Mouse (Mus musculus): ENCODE measurements around the gene Il9r.
A peak's percentile ranks its signal among the peaks of the same experiment; 100 is the strongest.

Il9r gene

DNA sequence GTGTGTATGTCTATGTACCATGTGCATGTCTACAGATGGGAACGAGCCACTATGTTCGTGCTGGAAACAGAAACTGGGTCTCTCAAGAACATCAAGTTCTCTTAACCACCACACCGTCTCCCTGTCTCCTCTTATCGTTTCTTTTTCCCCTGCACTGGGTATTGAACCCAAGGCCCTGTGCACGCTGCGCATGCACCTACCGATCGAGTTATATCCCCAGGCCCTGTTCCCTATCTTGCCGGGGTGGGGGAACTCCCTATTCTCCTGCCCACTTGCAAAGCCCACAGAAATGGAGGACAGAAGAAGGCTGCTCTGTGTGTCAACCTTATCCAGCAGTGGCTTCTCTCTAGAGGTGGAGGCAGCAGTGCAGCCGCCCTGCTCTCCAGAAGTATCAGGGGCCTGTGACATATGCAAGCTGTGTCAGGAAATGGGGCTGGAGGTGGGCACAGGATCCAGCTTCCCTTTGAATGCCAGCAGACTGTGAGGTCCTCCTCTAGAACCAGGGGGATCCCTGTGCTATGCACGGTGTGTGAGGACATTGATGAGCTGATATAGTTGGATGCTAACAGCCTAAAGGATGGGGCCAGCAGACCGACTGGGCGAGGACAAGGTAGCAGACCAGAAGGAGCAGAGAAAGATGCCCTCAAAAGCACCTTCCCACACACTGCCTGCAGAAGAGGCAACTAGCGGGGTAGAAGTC, 1.7 kb downstream of the Il9r start:
- DNase-seq = no peak

DNA sequence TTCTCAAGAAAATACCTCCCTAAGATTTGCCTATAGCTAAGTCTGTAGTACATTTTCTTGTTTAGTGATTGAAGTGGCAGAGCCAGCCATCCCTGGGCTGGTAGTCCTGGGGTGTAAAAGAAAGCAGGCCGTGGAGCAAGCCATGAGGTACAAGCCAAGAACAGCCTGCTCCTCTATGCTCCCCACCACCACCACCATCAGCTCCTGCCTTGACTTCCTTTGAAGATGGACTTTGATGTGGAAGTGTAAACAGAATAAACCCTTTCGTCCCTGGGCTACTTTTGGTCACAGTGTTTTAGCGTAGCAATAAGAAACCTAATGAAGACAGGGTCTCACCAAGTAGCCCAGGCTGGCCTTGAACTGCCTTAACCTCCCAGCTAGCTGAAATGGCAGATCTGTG, 2.3 kb downstream of the Il9r start:
- DNase-seq = no peak

DNA sequence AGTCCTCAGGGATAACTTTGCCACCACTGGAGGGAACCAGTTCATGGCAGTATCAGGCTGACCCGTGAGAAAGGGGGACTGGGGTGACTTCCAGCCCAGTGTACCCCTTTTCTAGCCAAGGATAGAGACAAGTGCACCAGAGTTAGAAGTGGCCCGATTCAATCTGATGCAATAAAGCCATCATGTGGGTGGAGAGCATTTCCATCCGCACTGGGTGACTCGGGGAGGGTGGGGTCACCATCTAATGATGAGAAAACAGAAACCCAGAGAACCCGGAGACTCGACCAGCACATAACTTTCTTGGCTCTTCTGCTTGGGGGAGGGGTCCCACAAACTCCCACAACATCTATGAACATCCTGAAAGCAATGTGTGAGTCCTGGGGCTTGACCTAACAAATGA, 3.4 kb downstream of the Il9r start:
- no peak for DNase-seq

DNA sequence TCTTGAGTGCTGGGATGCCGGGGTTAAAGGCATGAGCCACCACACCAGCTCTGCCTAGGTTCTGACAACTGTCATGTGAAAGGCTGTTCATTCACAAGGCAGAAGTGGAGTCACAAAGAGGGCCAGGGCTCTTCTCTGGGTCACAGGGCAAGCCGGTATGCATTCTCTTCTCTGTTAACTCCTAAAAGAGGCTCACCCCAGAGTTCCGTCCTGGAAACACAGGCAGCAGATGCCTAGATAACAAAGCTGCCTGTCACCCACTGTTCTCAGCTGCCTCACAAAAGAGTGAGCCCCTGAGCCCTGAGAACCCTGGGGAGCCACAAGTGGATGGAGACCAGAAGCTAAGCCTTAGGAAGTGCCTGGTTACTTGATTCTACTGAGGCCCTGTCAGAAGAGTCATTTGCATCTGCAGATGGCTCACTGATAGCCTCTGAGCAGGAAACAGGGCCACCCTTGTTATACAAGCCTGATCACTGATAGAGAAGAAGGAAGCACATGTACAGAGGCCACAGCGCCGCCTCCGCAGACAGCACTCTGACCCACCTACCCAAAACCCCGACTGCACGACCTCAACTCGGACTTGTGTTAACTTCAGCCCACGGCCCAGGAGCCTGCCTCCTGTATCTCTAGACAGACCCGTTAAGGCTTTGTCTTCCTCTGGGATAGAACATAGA, 4.1 kb downstream of the Il9r start:
- DNase-seq = no peak

DNA sequence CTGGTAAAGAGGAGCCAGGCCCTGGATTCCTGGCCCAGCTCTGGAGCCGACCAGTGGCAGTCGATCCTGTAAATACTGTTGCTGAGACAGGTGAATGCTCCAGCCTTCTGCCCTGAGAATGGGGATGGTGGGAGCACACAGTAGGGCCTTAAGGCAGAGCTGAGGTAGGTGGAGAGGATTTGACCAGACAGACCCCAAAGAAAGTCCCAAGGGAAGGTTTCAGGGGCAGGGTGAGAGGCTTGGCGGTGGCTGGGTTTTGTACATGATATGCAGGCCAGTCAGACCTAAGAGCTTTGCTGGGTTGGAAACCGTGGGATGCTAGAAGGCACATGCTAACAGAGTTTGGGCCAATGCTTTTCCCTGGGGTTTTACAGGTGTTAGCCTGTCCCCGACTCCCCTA, 5.5 kb downstream of the Il9r start:
- DNase-seq = no peak

DNA sequence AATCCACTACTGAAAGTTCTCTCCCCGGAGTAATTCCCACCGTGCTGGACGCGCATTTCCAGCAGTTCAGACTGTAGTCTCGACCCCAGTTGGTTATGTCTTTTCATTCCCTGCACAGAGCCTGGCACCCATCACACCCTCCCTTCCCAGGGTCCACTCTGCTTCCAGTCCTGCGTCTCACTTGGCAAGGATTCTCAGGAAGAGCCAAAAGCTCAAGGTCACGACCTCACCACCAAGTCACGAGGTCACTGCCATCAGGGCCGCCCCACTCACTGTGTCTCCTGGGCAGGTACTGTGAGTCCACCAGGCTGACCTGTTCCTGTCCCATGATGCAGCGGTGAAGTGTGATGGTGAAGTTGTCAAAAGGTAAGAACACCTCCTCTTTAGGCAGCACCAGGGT, 6.0 kb downstream of the Il9r start:
- DNase-seq = no peak

DNA sequence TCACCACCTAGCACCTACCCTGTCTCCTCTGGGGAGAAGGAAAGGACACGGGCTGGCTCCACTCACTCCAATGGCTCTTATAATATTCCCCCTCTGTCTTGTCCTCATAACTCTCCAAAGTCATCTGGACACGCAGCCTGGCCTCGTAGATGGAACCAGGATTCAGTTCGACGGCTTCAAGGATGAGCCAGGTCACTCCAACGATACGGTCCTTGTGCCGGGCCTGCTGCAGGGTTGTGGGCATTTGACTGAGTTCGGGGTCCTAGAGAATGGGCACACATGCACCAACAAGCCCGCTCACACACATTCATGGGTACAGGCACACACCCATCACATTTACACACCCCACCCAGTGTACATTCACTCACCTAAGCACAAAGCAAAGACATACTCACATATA, 6.9 kb downstream of the Il9r start:
- no peak for DNase-seq

DNA sequence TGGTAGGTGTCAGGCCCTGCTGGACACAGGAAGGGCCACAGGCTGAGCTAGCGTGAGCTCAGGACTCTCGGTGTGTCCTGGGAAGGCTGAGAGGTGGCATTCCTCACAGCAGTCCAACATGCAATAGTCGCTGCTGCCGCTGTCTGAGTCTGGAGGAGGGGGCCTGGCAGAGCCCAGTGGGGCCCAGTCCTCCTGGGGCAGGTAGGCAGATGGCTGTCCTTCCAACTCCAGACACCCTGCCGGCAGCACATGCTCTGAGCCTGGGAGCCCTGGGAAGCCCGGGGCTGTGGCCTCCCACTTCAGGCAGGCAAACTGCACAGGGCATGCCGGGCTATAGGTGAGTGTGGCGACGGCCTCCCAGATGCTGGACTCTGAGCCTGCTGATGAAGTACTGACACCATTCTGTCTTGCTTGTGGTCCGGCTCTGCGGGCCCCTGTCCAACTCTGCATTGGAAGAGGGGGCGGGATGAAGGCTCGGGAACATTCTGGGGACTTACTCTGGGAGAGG, 9.4 kb downstream of the Il9r start:
- no peak for DNase-seq

DNA sequence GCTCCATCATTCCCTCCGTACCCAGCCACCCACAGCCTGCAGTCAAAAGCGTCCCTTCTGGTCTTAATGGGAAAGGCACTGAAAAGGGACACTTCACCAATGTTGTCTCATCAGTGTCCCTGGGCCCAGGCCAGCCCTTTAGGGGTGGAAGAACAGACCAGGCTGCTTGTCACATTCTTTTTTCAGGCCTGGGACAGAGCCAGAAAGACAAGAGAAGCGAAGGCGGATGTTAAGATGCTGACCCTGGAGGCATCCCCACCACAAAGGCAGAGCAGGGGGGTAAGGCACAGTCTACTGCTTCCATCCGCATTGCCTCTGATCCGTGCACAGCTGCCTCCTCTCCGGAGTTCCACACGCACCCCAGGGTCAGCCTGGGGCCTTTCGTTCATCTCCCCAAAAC, 10.0 kb downstream of the Il9r start:
- no peak for DNase-seq

DNA sequence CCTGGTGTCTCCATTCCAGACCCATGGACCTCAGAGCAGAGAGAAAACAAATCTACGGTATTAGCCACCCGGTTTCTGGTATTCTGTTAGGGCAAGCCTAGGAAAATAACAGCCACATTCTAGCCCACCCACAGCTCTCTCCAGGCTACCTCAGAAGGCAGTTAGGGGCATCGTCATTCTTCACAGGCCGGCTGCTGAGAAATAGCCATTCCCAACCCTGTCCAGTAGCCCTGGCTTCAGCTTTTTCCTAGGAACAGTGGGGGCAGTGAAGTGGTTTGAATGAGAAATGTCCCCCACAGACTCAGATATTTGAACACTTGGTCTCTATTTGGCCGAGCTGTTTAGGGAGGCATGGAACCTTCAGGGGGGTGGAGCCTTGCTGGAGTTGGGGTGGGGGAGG, 10.6 kb downstream of the Il9r start:
- DNase-seq = no peak

DNA sequence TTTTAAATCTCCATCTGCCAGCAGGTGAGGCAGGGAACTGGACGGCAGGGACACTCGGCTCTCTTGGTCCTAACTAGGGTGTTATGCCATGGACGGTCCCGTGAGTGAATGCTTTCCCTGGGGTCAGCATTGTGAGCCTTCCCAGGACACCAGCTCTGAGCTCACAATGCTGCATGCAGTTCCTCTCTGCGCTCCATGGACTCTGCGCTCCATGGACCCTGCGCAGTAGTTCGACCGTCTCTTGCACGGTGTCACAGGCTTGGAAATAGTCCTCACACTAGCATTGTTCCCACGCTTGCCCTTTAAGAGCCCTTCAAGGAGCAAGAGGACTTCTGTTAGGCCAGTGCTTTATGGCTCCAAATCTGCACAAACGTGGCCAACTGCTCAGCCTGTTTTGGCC, 11.2 kb downstream of the Il9r start:
- DNase-seq = no peak

DNA sequence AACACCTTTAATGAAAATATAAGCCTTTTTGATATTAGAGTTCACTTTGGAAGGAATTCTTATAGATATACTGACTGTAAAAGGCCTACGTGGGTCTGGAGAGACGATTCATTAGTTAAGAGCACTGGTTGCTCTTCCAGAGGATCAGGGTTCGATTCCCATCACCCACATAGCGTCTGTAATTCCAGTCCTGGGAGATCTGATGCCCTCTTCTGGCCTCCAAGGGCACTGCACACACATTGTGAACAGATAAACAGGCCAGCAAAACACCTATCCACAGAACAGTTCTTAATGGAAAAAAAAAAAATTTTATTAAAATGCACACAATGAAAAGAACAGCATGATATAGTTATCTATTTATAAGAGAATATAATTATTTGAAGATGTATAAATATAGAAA, 12.8 kb downstream of the Il9r start:
- no peak for DNase-seq

DNA sequence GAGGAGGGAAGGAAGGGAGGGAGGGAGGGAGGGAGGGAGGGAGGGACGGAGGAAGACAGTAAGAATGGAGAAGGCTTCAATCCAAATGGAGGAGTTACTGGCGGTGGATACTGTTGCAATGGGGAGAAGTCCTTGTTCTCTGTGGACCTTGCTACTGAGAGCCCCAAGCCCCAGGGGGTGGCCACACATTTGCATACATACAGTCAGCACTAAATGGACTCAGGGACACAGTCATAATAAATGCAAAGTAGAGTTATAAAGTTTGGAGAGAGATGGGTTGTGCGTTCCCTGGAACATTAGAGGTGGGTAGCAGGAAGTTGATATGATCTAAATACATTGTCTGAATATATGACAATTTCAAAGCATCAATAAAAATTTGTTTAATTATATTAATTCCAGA, 14.0 kb downstream of the Il9r start:
- no peak for DNase-seq

DNA sequence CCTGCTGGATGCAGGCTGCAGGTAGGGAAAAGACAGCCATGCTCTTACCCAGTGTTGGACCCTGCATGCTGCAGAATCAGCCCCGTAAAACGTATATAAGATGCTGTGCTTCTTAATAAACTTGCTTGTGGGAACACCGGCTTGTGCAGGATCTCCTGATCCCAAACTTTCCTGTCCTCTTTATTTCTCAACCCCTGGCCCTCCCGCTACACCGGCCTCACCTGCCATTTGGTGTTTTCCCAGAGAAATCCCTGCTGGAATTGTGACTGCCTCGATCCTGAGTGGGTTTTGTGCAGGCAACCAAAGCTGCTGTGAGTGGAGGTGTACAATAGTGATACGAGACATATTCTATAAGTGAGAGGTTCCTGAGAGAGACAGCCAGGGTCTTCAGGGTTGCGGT, 15.6 kb downstream of the Il9r start:
- DNase-seq = no peak

DNA sequence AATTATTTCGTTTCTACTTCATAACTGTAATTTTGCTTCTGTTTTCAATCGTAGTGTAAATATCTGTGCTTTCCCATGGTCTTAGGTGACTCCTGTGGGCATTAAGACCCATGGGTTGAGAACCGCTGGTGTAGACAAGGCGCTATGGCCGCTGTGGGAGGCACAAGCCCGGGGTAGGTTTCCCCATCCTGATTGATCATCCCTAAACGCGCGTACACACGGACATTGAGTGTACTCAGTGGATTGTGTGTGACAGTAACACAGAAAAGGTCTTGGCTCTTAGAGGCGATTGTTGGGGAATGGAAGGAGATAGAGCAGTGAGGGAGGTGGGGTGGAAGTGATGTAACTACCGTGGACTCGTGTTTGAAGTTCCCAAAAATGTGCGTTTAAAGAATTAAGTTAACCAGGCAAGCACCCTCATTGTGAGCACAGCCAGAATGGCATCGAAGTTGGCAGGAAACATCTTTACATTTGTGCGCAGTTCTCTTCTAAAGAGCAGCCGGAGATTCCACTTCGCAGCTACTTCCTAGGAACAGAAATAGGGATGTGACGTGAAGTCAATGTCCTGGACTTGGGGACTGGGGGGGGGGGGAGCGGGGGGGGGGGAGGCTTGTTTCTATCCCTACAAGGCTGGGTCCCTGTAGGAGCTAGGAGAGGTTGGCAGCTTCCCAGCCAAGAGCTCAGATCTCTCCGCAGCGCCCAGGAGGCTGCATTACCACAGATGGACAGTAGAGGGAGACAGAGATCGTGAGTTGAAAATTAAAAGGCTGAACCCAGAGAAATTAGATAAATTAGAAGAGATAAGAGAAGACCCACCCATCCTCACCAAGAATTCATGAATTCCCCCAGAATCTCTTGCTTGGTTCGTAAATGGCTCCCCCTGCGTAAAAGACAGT, 17.9 kb downstream of the Il9r start:
- peak in 1 of 2 experiments; percentile 30 for DNase-seq

DNA sequence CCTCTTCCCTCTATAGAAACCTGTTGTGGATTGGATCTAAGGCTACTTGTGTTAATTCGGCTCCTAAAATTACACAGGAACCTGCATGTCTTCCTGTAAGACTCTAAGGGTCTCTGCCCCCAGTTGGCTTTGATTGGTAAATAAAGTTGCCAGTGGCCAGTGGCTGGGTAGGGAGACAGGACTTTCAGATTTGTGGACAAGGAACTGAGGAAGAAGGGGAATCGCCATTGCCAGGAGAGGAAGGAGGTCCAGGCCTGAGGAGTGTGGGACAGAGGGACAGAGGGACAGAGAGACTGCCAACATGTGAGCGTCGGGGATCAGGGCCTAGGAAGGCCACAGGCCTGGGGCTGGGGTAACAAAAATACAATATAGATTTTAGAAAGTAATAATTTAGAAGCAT, 18.8 kb downstream of the Il9r start:
- DNase-seq = no peak

DNA sequence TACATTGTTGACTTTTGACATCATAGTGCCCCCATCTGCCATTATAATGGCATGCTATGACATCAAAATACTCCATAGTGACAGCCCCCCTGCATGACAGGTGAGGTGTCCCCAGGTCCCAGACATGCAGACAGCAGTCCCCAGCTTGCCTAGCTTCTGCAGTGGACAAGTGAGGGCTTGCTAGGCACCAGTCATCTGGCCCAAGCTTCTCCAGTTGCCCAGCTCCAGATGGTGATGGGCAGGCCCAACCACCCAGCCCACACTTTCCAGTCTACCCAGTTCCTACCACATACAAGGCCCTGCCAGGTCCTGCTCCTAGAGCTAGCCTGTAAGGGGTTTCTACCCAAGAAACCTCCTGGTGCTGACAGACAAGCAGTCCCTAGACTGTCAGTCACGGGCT, 21.6 kb downstream of the Il9r start:
- no peak for DNase-seq

DNA sequence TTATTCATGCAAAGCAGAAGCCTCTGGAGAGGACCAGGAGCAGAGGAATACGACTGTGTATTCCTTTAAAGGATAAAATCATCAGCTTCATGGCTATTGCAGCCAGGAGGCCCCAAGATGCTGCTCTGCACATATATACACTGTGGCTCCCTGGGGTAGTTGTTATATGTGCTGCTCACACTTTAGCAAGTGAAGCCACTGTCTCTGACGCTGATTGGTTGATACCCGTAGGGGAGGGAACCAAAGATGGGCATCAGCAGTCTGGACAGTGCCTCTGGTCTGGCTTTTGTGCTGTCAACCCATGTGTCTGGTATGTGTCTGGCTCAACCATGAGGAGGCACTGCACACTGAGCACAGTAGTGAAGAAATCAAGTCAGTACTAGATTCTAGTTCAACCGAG, 33.4 kb downstream of the Il9r start:
- no peak for DNase-seq

DNA sequence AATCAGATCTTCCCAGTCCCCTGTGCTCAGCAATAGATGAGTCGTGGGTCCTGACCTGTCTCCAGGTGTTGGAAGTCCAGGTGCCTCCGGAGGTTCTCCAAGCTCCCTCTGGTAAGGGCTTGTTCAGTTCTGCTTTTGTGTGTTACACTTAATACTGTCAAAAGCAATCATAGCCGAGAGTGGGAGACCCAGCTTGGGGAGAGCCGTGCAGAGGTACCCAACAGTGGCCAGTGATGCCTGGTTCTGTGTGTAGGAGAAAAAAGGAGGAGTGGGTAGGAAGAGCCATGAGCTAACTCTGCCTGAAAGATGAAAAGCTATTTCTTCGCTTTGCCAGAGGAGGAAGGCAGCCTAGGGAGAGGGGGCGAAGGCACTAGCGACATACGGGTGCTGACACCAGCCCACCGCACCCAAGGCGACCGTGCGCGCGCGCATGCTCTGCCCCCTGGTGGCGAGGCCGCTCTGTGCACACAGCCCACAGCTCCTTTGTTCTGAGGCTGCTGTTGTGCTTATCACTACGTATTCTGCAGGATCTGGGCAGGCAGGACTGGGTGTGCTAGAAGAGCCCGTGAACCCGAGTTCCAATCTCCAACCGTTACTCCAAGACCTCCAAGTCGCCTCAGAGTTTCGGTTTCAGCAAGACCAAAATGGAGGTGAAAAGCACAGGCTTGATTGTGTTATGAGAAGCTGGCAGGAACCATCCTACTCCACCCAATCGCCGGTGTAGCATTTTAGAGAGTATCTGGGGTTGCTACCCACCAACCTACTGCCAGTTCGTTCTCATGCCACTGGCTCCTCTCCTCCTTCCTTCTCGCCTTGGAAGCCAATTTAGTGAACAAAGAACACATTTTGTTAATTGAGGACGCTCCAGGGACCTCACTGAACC, 37.9 kb downstream of the Il9r start:
- DNase-seq = peak; percentile 77 to 78

DNA sequence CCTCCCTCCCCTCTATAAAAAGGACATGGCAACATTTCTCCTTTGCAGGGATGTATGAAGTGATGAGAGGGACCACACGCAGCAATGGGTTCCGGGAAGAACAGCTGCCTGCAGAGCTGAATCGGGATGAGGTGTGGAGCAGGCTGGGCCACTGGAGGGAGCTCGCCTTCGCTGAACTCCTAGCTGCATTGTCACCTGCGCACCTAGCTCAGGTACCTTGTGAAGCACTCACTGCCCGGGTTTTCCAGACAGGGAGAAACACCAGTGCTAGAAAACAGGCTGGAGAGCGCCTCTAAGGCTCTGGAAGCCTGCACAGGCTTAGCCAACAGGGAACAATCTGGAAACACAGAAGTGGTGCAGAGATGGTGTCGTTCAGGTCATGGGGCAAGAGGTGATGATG, 38.6 kb downstream of the Il9r start:
- no peak for DNase-seq

DNA sequence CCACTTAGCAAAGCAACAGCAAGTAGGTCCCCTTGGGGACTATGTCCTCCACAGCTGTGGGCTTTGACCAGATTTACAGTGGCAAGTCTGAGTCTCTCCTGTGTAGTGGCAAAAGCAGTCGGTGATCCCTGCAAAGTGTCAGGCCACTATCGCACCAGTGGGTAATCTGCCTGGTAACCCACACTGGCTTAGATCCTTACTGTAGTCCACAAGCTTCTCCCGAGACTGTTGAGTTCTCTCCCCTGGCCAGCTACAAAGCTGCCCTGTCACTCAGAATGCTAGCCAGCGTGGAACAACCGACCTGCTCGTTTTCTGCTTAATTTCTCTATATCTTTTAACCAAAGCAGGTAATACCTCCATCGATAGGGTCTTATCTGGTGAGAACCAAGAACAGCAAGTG, 39.7 kb downstream of the Il9r start:
- DNase-seq = no peak

DNA sequence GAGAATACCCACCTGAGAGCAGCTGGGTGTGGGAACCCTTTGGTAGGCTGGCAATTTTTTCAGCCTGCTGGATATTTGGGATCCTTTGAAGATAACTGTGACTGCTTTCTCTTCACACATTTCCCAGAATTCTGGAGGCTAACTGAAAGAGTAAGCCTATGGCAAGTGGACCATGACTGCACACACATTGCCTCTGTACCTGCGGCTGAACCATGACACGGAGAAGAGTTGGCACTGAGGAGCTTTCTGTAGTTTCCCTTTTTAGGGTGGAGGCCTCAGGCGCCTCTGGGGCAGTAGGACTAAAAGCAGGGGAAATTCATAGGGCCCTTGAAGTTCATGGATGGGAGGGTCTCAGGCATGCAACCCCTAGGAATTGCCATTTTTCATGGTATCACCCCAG, 40.9 kb downstream of the Il9r start:
- DNase-seq = no peak

Measured in thymus, adult 18-20 months (tissue).